Mouse (Mus musculus): ENCODE results near the gene Secisbp2l. TPM values are rescaled to one million over a fixed set of nuclear protein-coding genes. Genes with fewer than 3 reads are reported as not detected.

The Secisbp2l gene
- polyA plus RNA-seq, 1 experiment: 6.4 TPM

DNA sequence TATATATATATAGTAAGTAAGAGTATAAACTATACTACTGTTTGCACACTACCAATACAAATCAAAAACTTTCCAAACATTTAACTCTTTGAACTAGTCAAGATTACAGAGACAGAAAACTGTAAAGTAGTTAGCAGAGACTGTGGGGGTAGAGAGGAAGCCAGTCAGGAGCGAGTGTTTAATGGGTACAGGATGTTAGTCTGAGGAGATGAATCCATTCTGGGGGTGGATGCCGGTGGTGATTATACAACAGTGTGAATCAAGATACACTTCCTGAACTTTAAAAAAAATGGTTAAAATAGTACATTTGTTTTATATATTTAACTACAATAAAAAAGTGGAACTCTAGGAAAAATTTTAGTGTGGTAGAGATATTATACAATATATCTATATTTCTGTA is 90.7 kb downstream of the Secisbp2l start:
- no peak for TF ChIP-seq GATA1 (IDR thresholded peaks at IDR 0.05; ENCODE audit: low read length)

Other genes starting within 250 kb of the Secisbp2l start
- gene Cep152, start 157.8 kb downstream of the Secisbp2l start, polyA plus RNA-seq (2012): 2.3 and 2.6 TPM in 2 replicates
- gene Eid1, start 109.8 kb downstream of the Secisbp2l start, polyA plus RNA-seq (2012): not detected in 2 replicates
- gene Shc4, start 58.7 kb downstream of the Secisbp2l start, polyA plus RNA-seq (2012): 0.02 and 0.08 TPM in 2 replicates
- gene Galk2, start 76.2 kb upstream of the Secisbp2l start, polyA plus RNA-seq (2012): 0.98 and 2.2 TPM in 2 replicates
- gene Cops2, start 76.3 kb upstream of the Secisbp2l start, polyA plus RNA-seq (2012): 2.5 and 4.7 TPM in 2 replicates

All from G1E-ER4 (cell line).